Mouse (Mus musculus) stomach, postnatal 0 days (tissue): ENCODE data around the gene Asic3.

Experiments used
- CTCF ChIP-seq: IDR thresholded peaks from 2 replicates; pipeline ENCODE4 v1.5.1; 2016; ENCODE audit warnings: antibody characterized with exemption, low read depth, mild to moderate bottlenecking, moderate library complexity
- EP300 ChIP-seq: optimal IDR thresholded peaks from 2 replicates; pipeline ENCODE3; 2016; ENCODE audit warnings: antibody characterized with exemption

- TF ChIP-seq CTCF, result no peak
- TF ChIP-seq EP300, result no peak
Measured at GRCm38 (mm10) chr5:24380499-24380898, 32.7 kb upstream of the Asic3 start.
